19 mouse cellular contexts compared by ENCODE assay signal in genomic region chr9:96947171-96947570, GRCm38 (mm10).
"Had no signal": no experiment of that assay in that cellular context is flagged by ENCODE, and none has a peak within 500 bp of the region (broad histone marks: within the 10 kb centered on the region; RNA-seq: fewer than 3 reads in every experiment).

No protein-coding gene starts in this region.

- H3K27ac ChIP-seq: midbrain, embryonic 10.5 days; midbrain, embryonic 12.5 days; neural tube, embryonic 13.5 days; neural tube, embryonic 15.5 days had no signal

- ATAC-seq: midbrain, embryonic 16.5 days had no signal

- H3K27me3 ChIP-seq: midbrain, embryonic 12.5 days; neural tube, embryonic 13.5 days; neural tube, embryonic 15.5 days had no signal

- H3K9me3 ChIP-seq: midbrain, embryonic 10.5 days; midbrain, embryonic 12.5 days; neural tube, embryonic 13.5 days; neural tube, embryonic 15.5 days had no signal

- DNase-seq: lung, adult 18-20 months; lung, embryonic 14.5 days; lung, postnatal 10 days; lung, postnatal 4 days; midbrain, embryonic 14.5 days; retina, postnatal 1 day; right cerebral cortex, adult 18-20 months; right cerebral cortex, postnatal 25 days; right cerebral cortex, postnatal 4 days; spleen, adult 18-20 months; thymus, adult 18-20 months; thymus, postnatal 14 days; thymus, postnatal 36 days had no signal

- H3K9ac ChIP-seq: lung, embryonic 14.5 days; midbrain, embryonic 12.5 days; neural tube, embryonic 13.5 days; neural tube, embryonic 15.5 days had no signal

- H3K4me3 ChIP-seq: midbrain, embryonic 10.5 days; midbrain, embryonic 12.5 days; myocyte; neural tube, embryonic 13.5 days; neural tube, embryonic 15.5 days had no signal

- H3K4me2 ChIP-seq: lung, embryonic 14.5 days; midbrain, embryonic 12.5 days; neural tube, embryonic 13.5 days; neural tube, embryonic 15.5 days had no signal
